Mouse (Mus musculus): ENCODE results near the gene Tomm40.

The Tomm40 gene

DNA sequence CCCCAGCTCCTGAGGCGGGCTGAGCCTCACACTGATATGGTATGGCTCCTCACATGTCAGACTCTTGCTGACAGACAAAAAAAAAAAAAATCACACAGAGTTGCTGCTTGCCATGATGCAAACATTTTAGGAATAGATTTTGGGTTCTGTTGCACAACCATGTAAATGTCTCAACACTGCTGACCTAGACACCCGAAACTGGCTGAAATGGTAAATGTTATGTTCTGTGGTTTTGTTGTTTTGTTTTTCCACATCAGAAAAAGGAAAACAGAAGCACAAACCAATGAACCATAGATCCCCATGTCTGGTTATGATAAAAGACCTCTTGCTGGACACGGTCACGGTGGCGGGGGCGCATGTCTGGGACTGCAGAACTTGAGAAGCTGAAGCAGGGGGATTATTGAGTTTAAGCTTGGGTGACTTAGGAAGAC is 31.5 kb downstream of the Tomm40 start:
- no peak for DNase-seq

- no peak for DNase-seq
Measured at GRCm38 (mm10) chr7:19682979-19683378, 32.3 kb downstream of the Tomm40 start.

DNA sequence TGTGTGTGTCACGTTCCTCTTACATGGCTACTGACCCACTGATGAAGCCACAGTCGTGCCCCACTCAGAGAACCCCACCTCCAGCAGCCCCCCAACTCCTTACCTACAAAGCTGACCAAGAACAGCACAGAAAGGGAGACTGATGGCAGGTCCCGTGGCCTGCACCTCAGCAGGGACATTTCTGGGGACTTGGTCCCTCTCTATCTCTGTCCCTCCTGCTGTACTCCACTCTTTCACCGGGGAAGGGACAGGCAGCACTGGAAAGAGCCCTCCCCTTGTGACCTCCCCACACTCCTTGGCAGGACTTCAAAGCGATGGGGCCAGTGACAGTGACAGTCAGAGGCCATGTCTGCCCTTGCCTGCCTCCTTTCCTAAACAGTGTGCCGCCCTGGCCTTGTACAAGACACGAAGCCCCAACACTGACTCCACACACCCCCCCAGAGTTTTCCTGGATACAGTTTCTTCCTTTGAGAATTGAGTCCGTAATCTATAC is 34.0 kb downstream of the Tomm40 start, which contains the start of the genes Gm44805 and Apoc4:
Gene Gm44805, minus strand, starts transcription at position 222 of the 493 bp plus-strand sequence.
Gene Apoc4, minus strand, starts transcription at position 278 of the 493 bp plus-strand sequence.
- DNase-seq, result no peak

- no peak for DNase-seq
Measured at GRCm38 (mm10) chr7:19680702-19681101, 34.5 kb downstream of the Tomm40 start.

GRCm38 (mm10) chr7:19678901-19679300 is 36.3 kb downstream of the Tomm40 start:
- DNase-seq, result no peak

GRCm38 (mm10) chr7:19677872-19678271 is 37.4 kb downstream of the Tomm40 start, which contains the start of gene Apoc2:
Gene Apoc2, minus strand, starts transcription at chr7:19677941.
- no peak for DNase-seq

DNA sequence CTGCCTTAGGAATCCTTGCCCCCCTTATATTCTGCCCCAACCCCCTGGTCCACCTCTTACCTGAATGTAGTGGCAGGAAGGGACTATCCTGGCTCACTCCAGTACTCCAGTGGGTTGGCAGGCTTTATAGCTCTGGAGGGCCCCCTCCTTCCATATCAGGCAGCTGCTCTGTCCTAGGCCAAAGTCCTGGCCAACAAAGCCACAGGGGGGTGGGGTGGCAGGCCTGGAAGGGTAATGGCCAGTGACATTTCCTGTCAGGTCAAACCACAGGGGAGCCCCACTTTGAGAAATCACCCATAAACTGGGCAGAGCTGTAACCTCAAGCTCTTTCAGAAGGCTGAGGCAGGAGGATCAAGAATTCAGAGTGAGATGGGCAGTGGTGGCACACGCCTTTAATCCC is 38.6 kb downstream of the Tomm40 start:
- DNase-seq, result no peak

- DNase-seq, result no peak
Measured at GRCm38 (mm10) chr7:19675824-19676223, 39.4 kb downstream of the Tomm40 start.

DNA sequence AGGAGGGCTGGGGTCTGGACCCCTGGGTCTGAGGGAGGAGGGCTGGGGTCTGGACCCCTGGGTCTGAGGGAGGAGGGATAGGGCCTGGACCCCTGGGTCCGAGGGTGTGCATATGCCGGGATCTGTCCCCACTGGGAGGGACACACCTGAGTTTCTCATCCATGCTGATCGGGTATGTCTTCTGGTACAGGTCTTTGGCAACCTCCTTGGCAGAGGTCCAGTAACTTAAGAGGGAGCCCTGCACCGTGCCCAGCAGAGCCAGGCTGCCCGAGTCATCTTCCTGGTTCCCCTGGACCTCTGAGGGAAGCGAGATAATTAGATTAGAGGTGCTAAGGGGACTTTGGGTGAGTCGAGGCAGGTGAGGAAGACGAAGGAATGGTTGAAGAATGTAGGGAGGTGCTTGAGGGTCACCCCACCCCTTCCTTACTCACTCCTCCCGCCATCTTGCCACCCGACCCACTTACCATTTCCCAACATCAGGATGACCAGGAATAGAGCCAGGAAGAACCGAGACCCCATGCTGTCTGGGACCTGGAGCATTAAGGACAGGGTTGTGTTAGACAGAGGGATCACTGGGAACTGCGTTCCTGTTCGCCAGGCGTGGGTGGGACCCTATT is 42.0 kb downstream of the Tomm40 start:
- DNase-seq, result no peak

DNA sequence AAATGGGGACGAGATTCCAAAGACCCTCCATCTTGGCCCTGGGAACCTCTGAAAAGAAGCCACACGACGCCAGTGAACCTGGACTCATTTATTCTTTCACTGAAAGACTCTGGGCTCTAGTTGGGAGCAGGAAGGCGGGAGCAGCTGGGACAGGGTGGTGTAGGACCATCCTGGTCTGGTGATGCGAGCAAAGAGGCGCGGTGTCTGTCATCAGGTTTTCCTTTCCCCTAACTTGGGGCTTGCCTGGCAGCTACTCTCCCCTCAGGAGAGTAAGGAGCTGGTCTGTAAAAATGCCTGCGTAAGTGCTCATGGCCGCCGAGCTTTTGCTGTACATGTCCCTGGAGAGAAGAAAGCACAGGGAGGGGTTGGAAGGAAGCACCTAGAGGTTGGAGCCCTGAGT is 43.7 kb downstream of the Tomm40 start:
- DNase-seq, result no peak

DNA sequence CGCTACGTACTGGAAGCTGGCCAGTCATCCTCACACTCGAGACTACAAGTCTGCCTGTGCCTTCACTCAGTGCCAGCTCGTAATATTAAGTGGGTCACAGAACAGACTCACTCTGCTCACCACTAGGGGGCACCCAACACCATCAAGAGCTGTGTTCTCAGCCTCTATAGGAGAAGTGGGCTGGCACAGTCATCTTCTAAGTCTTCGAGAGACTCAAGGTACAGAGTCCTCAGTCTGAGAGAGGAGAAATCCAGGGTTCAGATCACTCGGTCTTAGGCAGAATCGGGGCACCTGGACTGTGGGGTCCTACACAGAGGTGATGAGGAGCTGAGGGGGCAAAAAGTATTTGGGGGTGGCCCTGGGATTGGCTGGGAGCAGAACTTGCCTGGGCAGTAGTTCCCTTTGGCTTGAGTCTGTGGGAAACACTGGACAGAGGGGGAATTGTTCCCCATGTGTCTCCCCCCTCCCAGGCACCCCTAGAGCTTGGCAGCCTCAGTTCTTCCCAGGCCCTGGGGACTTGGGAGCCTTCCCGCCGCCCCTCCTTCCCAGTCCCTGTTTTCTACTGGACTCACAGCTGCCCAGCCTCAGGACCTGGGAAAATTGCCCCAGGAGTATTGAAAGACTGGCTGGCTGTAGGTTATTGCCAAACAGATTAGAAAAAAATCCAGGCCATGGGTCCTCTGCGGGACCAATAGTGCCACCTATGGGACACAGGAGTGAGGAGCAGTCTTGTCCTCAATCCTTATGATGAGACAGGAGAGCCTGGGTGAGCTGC is 46.1 kb downstream of the Tomm40 start:
- DNase-seq, result peak; percentile 92

GRCm38 (mm10) chr7:19667434-19667833 is 47.8 kb downstream of the Tomm40 start:
- DNase-seq, result no peak

GRCm38 (mm10) chr7:19666750-19667149 is 48.5 kb downstream of the Tomm40 start:
- no peak for DNase-seq

GRCm38 (mm10) chr7:19664955-19665841 is 50.0 kb downstream of the Tomm40 start, which contains the start of gene Clptm1:
Gene Clptm1, minus strand, starts transcription at chr7:19665033.
- peak; percentile 98 for DNase-seq

DNA sequence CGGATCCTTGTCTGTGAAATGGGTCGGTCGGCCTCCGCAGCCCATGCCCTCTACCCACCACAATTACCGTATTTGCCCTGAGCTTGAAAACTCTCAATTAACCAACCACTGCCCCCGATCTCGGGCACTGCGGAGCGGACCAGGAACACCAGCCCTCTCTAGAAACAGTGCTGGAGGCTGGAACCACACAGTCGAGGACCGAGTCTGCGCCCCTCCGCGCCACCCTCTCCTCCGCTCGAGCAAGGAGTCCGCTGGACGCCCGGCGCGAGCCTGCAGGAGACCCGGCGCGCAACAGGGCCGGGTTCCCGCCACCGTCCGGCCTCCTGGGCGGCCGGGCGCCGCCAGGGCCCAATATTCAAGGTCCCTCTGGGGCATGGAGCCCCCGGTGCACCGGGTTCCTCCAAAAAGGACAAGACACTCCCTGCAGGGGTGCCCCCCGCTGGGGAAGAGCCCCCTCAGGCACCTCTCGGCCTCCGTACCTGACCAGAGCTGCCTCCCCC is 50.7 kb downstream of the Tomm40 start:
- DNase-seq, result no peak

GRCm38 (mm10) chr7:19663940-19664339 is 51.3 kb downstream of the Tomm40 start:
- DNase-seq, result no peak

GRCm38 (mm10) chr7:19652614-19653013 is 62.6 kb downstream of the Tomm40 start:
- no peak for DNase-seq
